9 mouse cellular contexts compared by ENCODE assay signal in the genomic region with DNA sequence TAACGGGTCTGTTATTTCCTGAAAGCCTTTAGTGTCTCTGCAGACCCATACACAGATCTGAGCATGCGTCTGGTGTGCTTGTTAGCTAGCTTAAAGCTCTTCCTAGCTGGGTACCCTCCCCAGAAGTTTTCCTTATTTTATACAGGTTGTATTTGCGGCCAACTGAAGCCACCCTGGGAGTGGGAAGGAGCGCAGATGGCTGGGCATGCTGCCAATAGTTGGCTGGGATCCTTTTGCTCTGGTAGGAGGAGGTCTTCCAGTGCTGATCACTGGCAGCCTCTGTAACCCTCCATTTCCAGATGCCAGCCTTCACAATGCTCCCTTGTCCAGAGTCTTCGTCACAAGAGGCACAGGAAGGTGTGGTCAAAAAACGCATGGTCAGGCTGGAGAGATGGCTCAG. TPM values are rescaled to one million over a fixed set of nuclear protein-coding genes. Genes with fewer than 3 reads are reported as not detected.
DNase-seq lines count a peak whose midpoint lies in the region; ATAC-seq and TF ChIP-seq lines count a peak whose summit lies in the region.
"Had no signal": no experiment of that assay in that cellular context is flagged by ENCODE, and none has a peak within 500 bp of the region (broad histone marks: within the 10 kb centered on the region; RNA-seq: fewer than 3 reads in every experiment).

No protein-coding gene starts in this region.

- H3K9ac ChIP-seq in heart, embryonic 14.5 days (ENCODE audit: low read length) = no peak overlapping the region
- H3K9ac ChIP-seq in midbrain, embryonic 16.5 days (ENCODE audit: low read depth, low read length) = no peak overlapping the region

- H3K27me3 ChIP-seq in kidney, adult 2 months (replicated peaks; ENCODE audit: control insufficient read depth, insufficient read depth, low read length) = no peaks in the 10 kb centered on the region
- H3K27me3 ChIP-seq in heart, embryonic 14.5 days (ENCODE audit: control insufficient read depth, insufficient read depth, low read length) = no peaks in the 10 kb centered on the region
- no peaks in the 10 kb centered on the region for H3K27me3 ChIP-seq in midbrain, embryonic 16.5 days (ENCODE audit: control insufficient read depth, insufficient read depth, low read depth, low read length)

- no peak for ATAC-seq in heart, embryonic 14.5 days (ENCODE audit: insufficient number of reproducible peaks, insufficient read depth, low FRiP score, low read depth)
- ATAC-seq in midbrain, embryonic 16.5 days = peak; percentile 82

- peaks cover 2% of the 10 kb centered on the region; the same call in 1 of the 2 replicates for H3K36me3 ChIP-seq in kidney, adult 2 months (ENCODE audit: control insufficient read depth, insufficient read depth, low read length)
- peaks cover 12% of the 10 kb centered on the region for H3K36me3 ChIP-seq in heart, embryonic 14.5 days (ENCODE audit: control insufficient read depth, insufficient read depth, low read length)
- H3K36me3 ChIP-seq in midbrain, embryonic 16.5 days (ENCODE audit: control insufficient read depth, insufficient read depth, low read length) = peaks cover 3% of the 10 kb centered on the region; the same call in 1 of the 2 replicates

- H3K4me3 ChIP-seq in kidney, adult 2 months (ENCODE audit: insufficient read depth, low read depth, low read length) = no peak overlapping the region
- H3K4me3 ChIP-seq in heart, embryonic 14.5 days (ENCODE audit: control insufficient read depth in 1 of 2, insufficient read depth in 1 of 2, low read depth in 1 of 2, low read length in 2 of 2) = no peak overlapping the region
- H3K4me3 ChIP-seq in layer of hippocampus, adult 2 months = no peak overlapping the region
- H3K4me3 ChIP-seq in midbrain, embryonic 16.5 days (ENCODE audit: low read depth, low read length) = no peak overlapping the region

- no peak overlapping the region for H3K4me2 ChIP-seq in heart, embryonic 14.5 days (ENCODE audit: low read length)
- H3K4me2 ChIP-seq in midbrain, embryonic 16.5 days (ENCODE audit: low read length) = no peak overlapping the region

- no peak for TF ChIP-seq POLR2A in kidney, adult 2 months (IDR thresholded peaks at IDR 0.05; ENCODE audit: low read depth, low read length)

- no peak for TF ChIP-seq CTCF in kidney, adult 2 months (conservative IDR thresholded peaks at IDR 0.05; ENCODE audit: insufficient read depth, insufficient read length, low read depth, low read length)
- TF ChIP-seq CTCF in layer of hippocampus, adult 2 months (conservative IDR thresholded peaks at IDR 0.05) = no peak

- DNase-seq in kidney, adult 2 months = peak; percentile 53
- DNase-seq in kidney, adult 11 months = no peak
- DNase-seq in cerebellum, adult 8-10 months = peak; percentile 37
- peak; percentile 50 to 72 for DNase-seq in layer of hippocampus, adult 2 months (ENCODE audit: low spot score in 2 of 2)
- DNase-seq in T-cell, adult 2 months (ENCODE audit: low spot score) = no peak
- no peak for DNase-seq in spleen, postnatal 10 days (ENCODE audit: low spot score in 2 of 2)

- no peaks in the 10 kb centered on the region for H3K9me3 ChIP-seq in heart, embryonic 14.5 days (ENCODE audit: control insufficient read depth, low read length)
- H3K9me3 ChIP-seq in midbrain, embryonic 16.5 days (replicated peaks; ENCODE audit: control insufficient read depth, low read length, poor library complexity, severe bottlenecking) = no peaks in the 10 kb centered on the region

- WGBS in kidney, adult 2 months = 38% methylated on average over 6 of the region's 6 CpGs
- WGBS in heart, embryonic 14.5 days = 44% methylated on average over 6 of the region's 6 CpGs
- 49% methylated on average over 6 of the region's 6 CpGs for WGBS in midbrain, embryonic 16.5 days

- H3K4me1 ChIP-seq in kidney, adult 2 months (ENCODE audit: control insufficient read depth, insufficient read depth, low read length) = peaks cover 4% of the 10 kb centered on the region; the same call in 1 of the 2 replicates
- peaks cover 9 to 15% of the 10 kb centered on the region in 2 experiments for H3K4me1 ChIP-seq in heart, embryonic 14.5 days (ENCODE audit: control insufficient read depth in 2 of 2, insufficient read depth in 2 of 2, low read length in 2 of 2)
- H3K4me1 ChIP-seq in midbrain, embryonic 16.5 days (ENCODE audit: control insufficient read depth, insufficient read depth, low read length) = no peaks in the 10 kb centered on the region

- no peak overlapping the region for H3K27ac ChIP-seq in kidney, adult 2 months (ENCODE audit: insufficient read depth, low read depth, low read length)
- H3K27ac ChIP-seq in heart, embryonic 14.5 days (replicated peaks in 1 of 2; ENCODE audit: control insufficient read depth in 1 of 2, insufficient read depth in 1 of 2, low read depth in 2 of 2, low read length in 2 of 2) = peak overlapping the region; percentile 23 to 31; a peak in 2 of 4 replicates
- H3K27ac ChIP-seq in layer of hippocampus, adult 2 months = peak overlapping the region; percentile 21; the same call in 1 of the 2 replicates
- peak overlapping the region; percentile 50; the same call in 1 of the 2 replicates for H3K27ac ChIP-seq in midbrain, embryonic 16.5 days (ENCODE audit: low read length)

RNA-seq across cellular contexts. Expression of a gene that starts 7.0 kb away (rescaled TPM):
- 0.16 TPM in 1 of 2 replicates, not detected in the other for polyA plus RNA-seq in kidney, adult 2 months (2012; rRNA removed)
- 0.36 TPM in 1 of 2 replicates, not detected in the other for polyA plus RNA-seq in heart, embryonic 14.5 days (2014; fragmentation: Nextera tagmentation; extraction: Ambion mirVana)
- total RNA-seq in layer of hippocampus, adult 2 months (2021) = not detected
- polyA plus RNA-seq in midbrain, embryonic 16.5 days (2015; fragmentation: Nextera tagmentation; extraction: Ambion mirVana) = 0.63 TPM in 1 of 2 replicates, not detected in the other
- polyA plus RNA-seq: large intestine, adult 2 months had no signal

RNA-seq across cellular contexts. Expression of a gene that starts 29.0 kb away (rescaled TPM):
- 26.9 and 30.0 TPM in 2 replicates for polyA plus RNA-seq in kidney, adult 2 months (2012; rRNA removed)
- 34.8 and 36.7 TPM in 2 replicates for polyA plus RNA-seq in heart, embryonic 14.5 days (2014; fragmentation: Nextera tagmentation; extraction: Ambion mirVana)
- total RNA-seq in layer of hippocampus, adult 2 months (2021) = 100 to 1,000 TPM; 170 to 186 TPM
- 121 and 131 TPM in 2 replicates for polyA plus RNA-seq in midbrain, embryonic 16.5 days (2015; fragmentation: Nextera tagmentation; extraction: Ambion mirVana)

RNA-seq across cellular contexts. Expression of a gene that starts 31.5 kb away (rescaled TPM):
- 14.2 and 16.8 TPM in 2 replicates for polyA plus RNA-seq in kidney, adult 2 months (2012; rRNA removed)
- 6.2 and 6.9 TPM in 2 replicates for polyA plus RNA-seq in heart, embryonic 14.5 days (2014; fragmentation: Nextera tagmentation; extraction: Ambion mirVana)
- 10 to 100 TPM; 20.5 to 22.1 TPM for total RNA-seq in layer of hippocampus, adult 2 months (2021)
- polyA plus RNA-seq in midbrain, embryonic 16.5 days (2015; fragmentation: Nextera tagmentation; extraction: Ambion mirVana) = 9.3 and 9.9 TPM in 2 replicates

RNA-seq across cellular contexts. Expression of a gene that starts 48.7 kb away (rescaled TPM):
- polyA plus RNA-seq in kidney, adult 2 months (2012; rRNA removed) = 5.2 and 6.5 TPM in 2 replicates
- 1.1 and 1.5 TPM in 2 replicates for polyA plus RNA-seq in heart, embryonic 14.5 days (2014; fragmentation: Nextera tagmentation; extraction: Ambion mirVana)
- 1 to 10 TPM; 5.2 TPM for total RNA-seq in layer of hippocampus, adult 2 months (2021)
- 4.7 and 4.9 TPM in 2 replicates for polyA plus RNA-seq in midbrain, embryonic 16.5 days (2015; fragmentation: Nextera tagmentation; extraction: Ambion mirVana)

Comparison
In these comparisons a context has a peak if more than half of its experiments do, and no peak if none do; other contexts are left out.
1. DNase-seq: peak in kidney, adult 2 months (single experiment), cerebellum, adult 8-10 months (single experiment) and layer of hippocampus, adult 2 months (2 of 2); none in kidney, adult 11 months (single experiment), T-cell, adult 2 months (single experiment) and spleen, postnatal 10 days (0 of 2).